Mouse (Mus musculus): ENCODE data around the gene Usp53. TPM values are rescaled to one million over a fixed set of nuclear protein-coding genes. Genes with fewer than 3 reads are reported as not detected.

Usp53 gene
- polyA plus RNA-seq, 1 experiment, result 6.5 TPM

DNA sequence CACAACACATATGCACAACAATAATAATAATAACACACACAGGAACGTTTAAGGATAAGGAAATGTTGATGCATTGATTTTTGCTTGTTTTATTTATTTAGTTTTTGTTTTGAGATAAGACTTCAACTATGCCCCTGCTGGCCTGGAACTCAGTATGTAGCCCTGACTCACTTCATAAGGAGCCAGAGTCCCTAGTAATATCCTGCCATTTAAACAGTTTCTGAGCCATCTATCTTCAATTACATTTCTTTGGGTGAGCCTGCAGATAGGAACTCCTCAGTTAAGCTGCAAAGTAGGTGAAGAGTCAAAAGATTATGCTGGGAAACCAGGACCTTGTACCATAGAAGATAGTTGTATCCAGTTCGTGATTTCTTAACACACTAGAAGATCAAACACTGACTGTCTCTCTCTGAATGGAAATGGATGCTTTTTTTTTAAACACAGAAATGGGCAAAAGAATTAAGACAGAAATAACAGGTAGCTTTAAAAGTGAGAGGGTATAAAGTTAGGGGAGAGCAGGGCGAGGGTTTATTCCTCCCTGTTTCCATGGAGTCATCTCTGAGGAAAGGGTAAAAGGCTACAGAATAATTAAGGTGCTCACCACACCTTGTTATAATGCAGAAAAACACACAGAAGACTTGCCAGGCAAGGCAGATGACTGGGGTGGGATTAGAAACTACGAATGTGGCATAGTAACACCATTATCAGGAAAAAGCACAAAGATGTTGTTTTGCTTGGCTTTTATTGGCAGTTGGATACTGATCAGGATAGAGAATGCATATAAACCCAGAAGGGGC, 96.6 kb downstream of the Usp53 start:
- no peak for TF ChIP-seq POLR2A (IDR thresholded peaks at IDR 0.05; ENCODE audit: borderline replicate concordance, control insufficient read depth, low read depth, low read length)
- no peak for TF ChIP-seq CTCF (IDR thresholded peaks at IDR 0.05; ENCODE audit: control insufficient read depth, insufficient read depth, low read length)
- H3K27ac ChIP-seq (ENCODE audit: control insufficient read depth, insufficient read depth, low read depth, low read length, poor library complexity), result no peak overlapping the region
- WGBS, result 74% methylated on average over 4 of the region's 4 CpGs

More for the DNA sequence above, 96.6 kb downstream of the Usp53 start:
- Histone ChIP-seq H3K4me1 (ENCODE audit: control insufficient read depth, insufficient read depth, low read length) (no peaks in the 10 kb centered on the region), H3K4me3 (replicated peaks; ENCODE audit: control insufficient read depth, low read depth, low read length) (no peak overlapping the region)

Other genes starting within 250 kb of the Usp53 start
- gene Fabp2, start 89.4 kb downstream of the Usp53 start, polyA plus RNA-seq (2011; ENCODE audit: insufficient read depth, insufficient read length, low replicate concordance, missing spikeins), result not detected in 2 replicates
- gene Gm10959, start 65.2 kb downstream of the Usp53 start, polyA plus RNA-seq (2011; ENCODE audit: insufficient read depth, insufficient read length, low replicate concordance, missing spikeins), result not detected in 2 replicates
- 61.0 and 71.2 TPM in 2 replicates for gene 1810037I17Rik, start 60.3 kb downstream of the Usp53 start, polyA plus RNA-seq (2011; ENCODE audit: insufficient read depth, insufficient read length, low replicate concordance, missing spikeins)
- gene Myoz2, start 50.5 kb upstream of the Usp53 start, polyA plus RNA-seq (2011; ENCODE audit: insufficient read depth, insufficient read length, low replicate concordance, missing spikeins), result 1.8 TPM in 1 of 2 replicates, not detected in the other

Data from bone marrow, adult 2 months (tissue).